Mouse (Mus musculus) cerebellum, adult 2 months (tissue): ENCODE measurements at regions not wholly inside any gene's neighbourhood (a gene's known extent, or its start where the extent isn't known, plus 50 kb on each side); places are given as distances from the start of the nearest gene placed in this dataset.

Source experiments
- DNase-seq, 2 experiments: peaks; one replicate each; pipeline ENCODE4 v3.0.0; 2021
- H3K27ac ChIP-seq: fragments of 200-500 bp; 2 replicates; pipeline ENCODE4 v1.5.1; 2012; ENCODE audit warnings: low read length, control low read depth, inconsistent platforms; ENCODE audit not compliant: insufficient read depth
- H3K27me3 ChIP-seq: fragments of 200-500 bp; 2 replicates; pipeline ENCODE4 v1.6.1; 2012; ENCODE audit warnings: inconsistent platforms, mild to moderate bottlenecking, low read length, moderate library complexity; ENCODE audit not compliant: control insufficient read depth, insufficient read depth
- H3K4me1 ChIP-seq: fragments of 200-500 bp; 2 replicates; pipeline ENCODE4 v1.6.1; 2011; ENCODE audit warnings: low read length; ENCODE audit not compliant: control insufficient read depth, insufficient read depth
- H3K4me3 ChIP-seq: fragments of 200-500 bp; replicated peaks from 2 replicates; pipeline ENCODE3; 2011; ENCODE audit warnings: mild to moderate bottlenecking, low read depth, low read length, control low read depth; ENCODE audit not compliant: insufficient read depth
- CTCF ChIP-seq: fragments of 200-500 bp; IDR thresholded peaks from 2 replicates; pipeline ENCODE4 v1.5.1; 2011; ENCODE audit warnings: low read depth, mild to moderate bottlenecking, control low read depth, low read length, moderate library complexity, borderline replicate concordance; ENCODE audit not compliant: insufficient read depth
- POLR2A ChIP-seq: fragments of 200-500 bp; IDR thresholded peaks from 2 replicates; pipeline ENCODE4 v1.6.1; 2011; ENCODE audit warnings: low read length, control low read depth, borderline replicate concordance; ENCODE audit not compliant: insufficient read depth
- WGBS: fragments of 180-500 bp; shearing (Covaris S2); methylation state at CpG from one replicate; pipeline ENCODE4 v1.1.7; 2018; 5-methylcytosine and 5-hydroxymethylcytosine counted together

DNA sequence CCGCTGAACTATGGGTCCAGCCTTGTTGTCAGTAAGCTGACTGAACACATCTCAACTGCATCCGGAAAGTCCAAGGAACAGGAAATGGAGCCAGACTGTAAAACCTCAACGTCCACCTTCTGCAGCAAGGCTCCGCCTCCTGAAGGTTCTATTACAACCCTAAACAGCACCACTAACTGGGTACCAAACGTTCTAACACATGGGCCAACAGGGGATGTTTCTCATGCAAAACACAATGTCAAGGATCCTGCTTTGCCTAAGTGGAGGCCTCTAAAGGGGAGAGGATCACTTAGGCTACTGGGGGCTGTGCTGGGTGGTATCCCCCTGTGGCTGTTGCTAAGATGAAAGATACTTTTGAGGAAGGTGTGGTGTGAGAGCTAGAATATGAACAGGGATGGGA lies 51.0 kb upstream of the Stt3b start:
- 75% methylated on average over 5 of the region's 5 CpGs for WGBS
- Histone ChIP-seq H3K4me3 (no peak overlapping the region), H3K4me1 (no peaks in the 10 kb centered on the region), H3K27me3 (no peaks in the 10 kb centered on the region), H3K27ac (no peak overlapping the region)
- TF ChIP-seq POLR2A, result no peak
- TF ChIP-seq CTCF, result no peak
- DNase-seq, result no peak

- TF ChIP-seq POLR2A, result no peak
- no peak for TF ChIP-seq CTCF
- DNase-seq, result no peak
- H3K27ac ChIP-seq, result no peak overlapping the region
- H3K27me3 ChIP-seq, result no peaks in the 10 kb centered on the region
- WGBS, result 89% methylated on average over 11 of the region's 11 CpGs
- no peak overlapping the region for H3K4me3 ChIP-seq
- H3K4me1 ChIP-seq, result no peaks in the 10 kb centered on the region
Measured at GRCm38 (mm10) chr9:115361881-115362280, 51.7 kb upstream of the Stt3b start.

DNA sequence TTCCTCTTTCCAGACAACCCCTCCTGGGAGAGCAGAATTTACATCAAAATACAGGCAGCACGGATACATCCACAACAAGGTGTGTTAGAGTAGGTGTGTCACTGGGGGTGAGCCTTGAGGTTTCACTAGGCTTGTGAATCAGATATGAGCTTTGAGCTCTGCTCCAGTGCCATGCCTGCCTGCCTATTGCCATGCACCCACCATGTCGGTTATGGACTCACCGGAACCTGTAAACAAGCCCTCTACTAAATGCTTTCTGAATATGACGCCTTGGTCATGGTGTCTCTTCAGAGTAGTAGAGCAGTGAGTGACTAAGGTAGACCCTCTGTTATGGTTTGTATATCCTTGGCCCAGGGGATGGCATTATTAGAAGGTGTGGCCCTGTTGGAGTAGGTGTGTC lies 52.3 kb upstream of the Stt3b start:
- no peak overlapping the region for H3K4me3 ChIP-seq
- no peak for TF ChIP-seq CTCF
- TF ChIP-seq POLR2A, result no peak
- no peak overlapping the region for H3K27ac ChIP-seq
- H3K27me3 ChIP-seq, result no peaks in the 10 kb centered on the region
- 88% methylated on average over 4 of the region's 4 CpGs for WGBS
- DNase-seq, result no peak
- H3K4me1 ChIP-seq, result no peaks in the 10 kb centered on the region

DNA sequence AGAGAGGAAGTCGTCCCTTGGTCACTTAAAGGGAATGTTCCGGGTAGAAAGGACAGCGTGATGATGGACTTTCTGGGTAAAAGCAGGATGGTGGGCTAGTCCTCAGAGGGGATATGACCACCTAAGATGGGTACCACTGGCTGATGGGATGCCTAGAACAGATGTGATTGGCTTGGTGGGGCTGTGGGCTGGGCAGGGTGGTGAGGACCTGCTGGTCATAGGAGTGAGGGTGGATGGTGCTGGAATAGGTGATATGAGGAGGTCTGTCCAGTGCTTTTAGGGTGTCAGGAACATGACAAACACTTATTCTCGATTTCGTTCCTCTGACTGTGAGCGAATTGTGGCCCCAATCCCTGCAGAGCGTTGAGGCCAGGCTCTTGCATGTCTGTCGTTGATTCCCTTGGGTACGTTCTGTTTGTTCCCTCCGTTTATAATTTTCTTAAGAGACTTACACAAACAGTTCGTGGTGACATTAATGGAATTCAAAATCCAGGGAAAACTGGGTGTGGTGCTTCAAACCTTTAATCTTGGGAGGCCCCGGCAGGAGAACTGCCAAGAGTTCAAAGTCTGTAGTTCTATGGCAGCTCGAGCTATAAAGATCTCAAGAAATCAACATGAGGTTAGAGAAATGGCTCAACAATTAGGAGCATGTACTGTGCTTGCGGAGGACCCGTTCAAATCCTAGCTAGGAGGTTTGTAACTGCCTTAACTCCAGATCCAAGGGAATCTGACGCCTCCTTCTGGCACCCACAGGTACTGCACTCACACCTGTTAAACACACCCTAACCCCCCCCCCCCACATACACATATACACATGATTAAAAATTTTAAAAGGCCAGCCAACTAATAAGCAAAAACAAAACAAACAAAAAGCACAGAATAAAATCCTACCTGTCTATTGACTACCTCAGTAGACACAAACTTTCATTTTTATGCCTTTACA lies 55.0 kb upstream of the Stt3b start:
- TF ChIP-seq POLR2A (no peak), CTCF (no peak)
- Histone ChIP-seq H3K27ac (no peak overlapping the region), H3K27me3 (no peaks in the 10 kb centered on the region), H3K4me1 (no peaks in the 10 kb centered on the region), H3K4me3 (no peak overlapping the region)
- no peak for DNase-seq
- WGBS, result 91% methylated on average over 16 of the region's 16 CpGs

- no peak for DNase-seq
- no peaks in the 10 kb centered on the region for H3K4me1 ChIP-seq
- H3K27me3 ChIP-seq, result no peaks in the 10 kb centered on the region
- no peak overlapping the region for H3K4me3 ChIP-seq
- TF ChIP-seq POLR2A (no peak), CTCF (no peak)
- no peak overlapping the region for H3K27ac ChIP-seq
- 85% methylated on average over 3 of the region's 3 CpGs for WGBS
Measured at GRCm38 (mm10) chr9:115367808-115368207, 57.6 kb upstream of the Stt3b start.

- no peaks in the 10 kb centered on the region for H3K4me1 ChIP-seq
- TF ChIP-seq POLR2A, result no peak
- TF ChIP-seq CTCF, result no peak
- peak; percentile 7 for DNase-seq
- WGBS, result 7% methylated on average over 15 of the region's 15 CpGs
- no peak overlapping the region for H3K27ac ChIP-seq
- no peaks in the 10 kb centered on the region for H3K27me3 ChIP-seq
- no peak overlapping the region for H3K4me3 ChIP-seq
Measured at GRCm38 (mm10) chr9:115380276-115380675, 70.1 kb upstream of the Stt3b start.

GRCm38 (mm10) chr9:115382824-115383475 lies 72.7 kb upstream of the Stt3b start:
- no peak for DNase-seq
- TF ChIP-seq POLR2A (no peak), CTCF (no peak)
- no peak overlapping the region for H3K4me3 ChIP-seq
- WGBS, result 96% methylated on average over 12 of the region's 12 CpGs
- no peaks in the 10 kb centered on the region for H3K27me3 ChIP-seq
- no peak overlapping the region for H3K27ac ChIP-seq
- no peaks in the 10 kb centered on the region for H3K4me1 ChIP-seq

DNA sequence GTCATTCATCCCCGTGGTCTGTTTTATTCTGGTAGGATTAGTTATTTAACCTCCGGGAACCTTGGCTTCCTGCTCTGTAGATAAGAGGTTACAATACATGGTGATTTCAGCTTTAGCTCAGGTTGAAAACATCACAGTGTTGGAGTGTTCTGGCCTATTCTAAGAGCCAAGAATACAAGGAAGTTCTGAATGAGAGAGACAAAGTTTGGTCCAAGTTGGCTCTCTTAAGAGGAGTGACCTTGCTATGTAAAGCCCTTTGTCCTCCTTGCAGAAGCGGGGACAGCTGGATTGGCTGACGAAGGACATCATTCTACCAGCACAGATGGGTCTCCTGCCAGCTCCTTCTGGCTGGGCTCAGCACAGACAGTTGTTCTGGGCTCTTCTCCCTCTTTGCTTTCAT lies 73.7 kb upstream of the Stt3b start:
- WGBS, result 30% methylated on average over 4 of the region's 4 CpGs
- no peaks in the 10 kb centered on the region for H3K4me1 ChIP-seq
- H3K4me3 ChIP-seq, result no peak overlapping the region
- no peak overlapping the region for H3K27ac ChIP-seq
- H3K27me3 ChIP-seq, result no peaks in the 10 kb centered on the region
- peak in 1 of 2 experiments; percentile 6 for DNase-seq
- TF ChIP-seq POLR2A, result no peak
- TF ChIP-seq CTCF, result no peak
